Mouse (Mus musculus): Measurements from ENCODE around the gene Hnrnpa0.
"Not testable (repeated sequence)": the region's sequence is repeated elsewhere in the genome, so short reads cannot be mapped to it uniquely, and the experiment has no call there.

The Hnrnpa0 gene

DNA sequence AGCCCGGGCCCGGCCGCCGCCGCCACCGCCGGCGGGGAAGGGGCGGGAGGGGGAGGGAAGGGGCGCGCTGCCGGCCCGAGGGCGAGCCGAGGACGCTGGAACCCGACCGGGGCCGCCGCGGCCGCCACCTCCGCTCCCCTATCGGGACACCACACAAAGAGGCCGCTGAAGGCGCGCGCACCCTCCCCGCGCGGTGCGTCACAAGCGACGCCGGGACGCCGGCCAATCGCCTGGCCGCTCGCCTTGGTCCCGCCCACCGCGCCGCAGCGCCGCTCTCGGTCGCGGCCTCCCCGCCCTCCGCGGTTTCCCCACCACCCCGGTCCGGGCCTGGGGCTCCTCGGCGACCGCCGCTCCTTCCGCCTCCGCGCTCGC is at the start of gene Hnrnpa0:
Gene Hnrnpa0 (minus strand): TSS at position 161 of the 372 bp plus-strand sequence.
- DNase-seq, result peak; percentile 97

DNA sequence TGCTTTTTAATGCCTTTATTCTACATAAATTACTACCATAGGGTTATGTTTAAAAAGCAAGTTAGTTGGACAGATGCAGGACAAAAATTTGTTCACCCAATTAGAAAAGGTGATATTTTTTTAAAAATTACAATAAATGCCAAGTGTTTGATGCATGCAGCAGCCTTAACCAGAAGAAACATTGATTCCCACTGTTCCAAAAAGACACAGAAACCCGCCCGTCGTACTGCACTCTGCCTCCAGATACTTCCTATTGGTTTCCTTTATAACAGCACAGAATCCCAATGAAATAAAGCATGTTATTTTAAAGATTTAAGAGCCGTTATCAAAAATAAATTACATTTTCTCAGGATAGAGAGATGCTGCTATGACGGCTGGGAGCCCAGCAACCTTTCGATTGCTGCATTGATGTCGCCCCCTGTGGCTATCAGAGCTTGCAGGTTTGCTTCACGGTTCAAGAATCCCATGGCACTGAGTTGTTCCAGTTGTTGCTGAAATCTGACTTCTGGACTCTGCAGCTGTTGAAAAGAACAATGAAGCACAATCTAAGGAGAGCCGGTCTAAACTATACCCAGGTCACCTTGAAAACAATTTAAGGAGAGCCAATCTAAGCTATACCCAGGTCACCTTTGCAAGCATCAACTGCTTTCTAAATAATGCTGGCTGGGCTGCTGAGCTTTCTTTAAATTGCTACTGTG is 49.3 kb upstream of the Hnrnpa0 start:
- peak; percentile 100 for DNase-seq

DNA sequence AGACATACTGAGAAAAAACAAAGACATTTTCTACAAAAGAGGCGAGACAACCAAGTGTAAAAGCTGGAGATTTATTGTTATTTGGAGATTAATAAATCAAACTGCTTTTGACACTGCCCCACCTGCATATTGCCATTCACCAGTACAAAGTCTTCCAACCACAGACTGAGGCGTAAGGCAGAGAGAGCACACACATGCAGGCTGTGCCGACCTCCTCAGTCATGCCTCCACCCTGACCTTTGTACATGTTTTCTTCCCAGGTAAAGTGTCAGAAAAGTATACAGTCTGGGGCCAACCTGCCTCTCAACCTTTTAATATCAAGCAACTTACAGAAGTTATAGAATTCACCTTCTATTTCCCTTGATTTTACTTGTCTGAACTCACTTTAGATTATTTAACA is 47.7 kb upstream of the Hnrnpa0 start:
- DNase-seq, result no peak

DNA sequence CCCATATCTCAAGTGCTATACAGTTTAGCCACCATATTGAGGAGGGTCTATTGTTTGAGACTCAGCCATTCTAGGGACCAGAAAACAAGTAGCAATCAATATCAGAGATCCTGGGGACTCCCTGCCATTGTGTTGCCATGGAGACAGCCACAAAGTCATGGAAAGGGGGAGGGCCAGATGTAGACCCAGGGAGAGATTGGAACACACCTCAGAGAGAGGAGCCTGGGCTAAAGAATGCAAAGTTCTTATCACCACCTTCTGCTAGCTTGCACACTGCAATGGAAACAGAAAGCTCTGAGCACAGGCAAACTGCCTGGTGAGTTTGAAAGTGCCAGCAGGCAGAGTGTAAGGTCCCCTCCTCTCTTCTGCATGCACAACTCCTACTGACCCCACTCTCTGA is 39.8 kb upstream of the Hnrnpa0 start:
- DNase-seq, result no peak

DNA sequence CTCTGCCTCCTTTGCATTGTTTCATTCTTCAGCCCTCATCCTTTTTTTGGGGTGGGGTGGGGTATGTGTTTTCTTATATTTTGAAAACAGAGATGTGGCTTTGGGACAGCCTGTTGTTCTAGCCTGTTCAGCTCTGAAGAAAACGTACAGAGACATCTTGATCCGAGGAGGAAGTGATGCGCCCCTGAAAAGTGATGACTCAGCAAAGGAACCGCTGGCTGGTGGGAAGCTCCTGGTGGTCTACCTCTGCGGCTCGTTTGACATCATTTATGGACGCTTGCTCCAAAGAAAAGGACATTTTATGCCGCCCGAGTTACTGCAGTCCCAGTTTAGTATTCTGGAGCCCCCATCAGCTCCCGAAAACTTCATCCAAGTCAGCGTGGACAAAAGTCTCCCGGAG is 35.0 kb upstream of the Hnrnpa0 start:
- no peak for DNase-seq

DNA sequence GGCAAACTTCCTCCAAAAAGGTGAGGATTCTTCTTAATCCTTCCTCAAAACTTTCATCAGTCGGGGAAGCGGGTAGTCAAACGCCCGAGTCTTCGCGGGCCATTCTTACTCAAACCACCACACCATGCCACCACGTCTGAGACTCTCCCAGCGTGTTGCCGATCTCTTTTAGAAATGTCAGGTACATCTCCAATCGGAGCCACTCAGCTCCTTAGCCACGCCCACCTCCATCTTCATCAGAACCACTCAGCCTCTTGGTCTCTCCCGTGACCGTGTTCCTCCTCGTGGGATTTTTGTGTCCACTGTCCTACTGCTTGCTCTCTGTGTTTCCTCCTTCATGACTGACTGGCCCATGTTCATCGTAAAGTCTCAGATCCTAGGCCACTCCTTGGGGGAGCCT is 32.4 kb upstream of the Hnrnpa0 start:
- DNase-seq, result no peak

DNA sequence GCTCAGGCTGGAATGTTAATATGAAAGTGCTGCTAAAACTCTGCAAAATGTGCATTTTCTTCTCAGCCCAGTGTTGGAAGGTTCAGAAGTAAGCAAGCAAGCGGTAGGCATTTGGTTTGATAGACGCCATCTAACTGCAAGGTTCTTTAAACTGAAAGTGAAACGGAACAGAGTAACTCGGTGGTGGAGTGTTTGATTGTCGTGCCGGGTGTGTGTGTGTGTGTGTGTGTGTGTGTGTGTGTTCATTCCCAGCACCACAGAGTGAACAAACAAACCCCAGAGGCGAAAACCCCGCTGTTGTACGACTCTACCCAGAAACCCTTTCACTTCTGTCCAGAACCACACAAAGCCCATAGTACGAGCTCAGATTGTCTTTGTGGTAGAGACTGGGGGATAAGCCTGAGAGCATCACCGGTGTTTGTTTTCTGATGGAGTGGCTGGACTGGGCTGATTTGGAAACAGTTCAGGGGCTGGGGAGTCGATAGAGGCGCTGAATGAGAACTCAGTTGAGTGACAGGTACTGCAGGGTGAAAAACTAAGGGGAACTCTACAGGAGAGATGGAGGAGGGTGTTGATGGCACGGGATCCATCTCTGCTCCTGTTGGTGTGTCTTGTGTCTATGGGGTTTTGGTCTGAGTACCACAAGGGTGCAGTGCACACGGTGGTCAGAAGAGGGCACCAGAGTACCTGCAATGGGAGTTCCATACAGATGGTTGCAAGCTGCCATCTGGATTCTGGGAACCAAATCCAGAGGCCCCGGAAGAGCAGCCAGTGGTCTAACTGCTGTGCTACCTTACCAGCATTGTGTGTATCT is 29.9 kb upstream of the Hnrnpa0 start:
- DNase-seq, result peak; percentile 83

DNA sequence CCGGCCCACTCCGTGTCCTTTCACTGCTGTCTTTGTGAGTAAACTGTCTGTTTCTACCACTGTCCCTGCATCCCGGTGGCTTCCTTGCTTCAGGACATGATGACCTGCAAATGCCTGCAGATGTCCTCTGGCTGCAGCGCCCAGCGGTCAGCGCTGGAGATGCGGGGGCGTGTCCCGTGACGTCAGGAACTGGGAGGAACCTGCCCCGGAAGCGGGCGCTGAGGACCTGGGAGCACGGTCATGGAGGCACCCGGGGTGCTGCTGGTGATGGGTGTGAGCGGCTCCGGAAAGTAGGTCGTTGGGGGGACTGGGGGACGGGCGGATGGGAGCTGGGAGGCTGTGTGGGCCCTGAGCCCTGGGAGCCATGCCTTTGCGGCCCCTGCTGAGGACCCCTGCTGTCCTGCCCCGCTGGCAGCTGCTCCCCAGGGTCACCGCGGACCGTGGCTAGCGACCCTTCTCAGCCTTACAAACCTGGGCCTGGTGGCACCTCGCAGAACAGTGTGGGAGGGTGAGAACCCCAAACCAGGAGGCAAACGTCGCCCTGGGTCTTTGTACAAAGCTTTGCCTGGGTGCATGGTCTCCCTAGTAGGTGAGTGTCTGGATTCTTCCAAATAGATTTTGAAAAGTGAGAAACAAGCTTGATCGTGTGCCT is 29.2 kb upstream of the Hnrnpa0 start, which contains the start of gene Idnk:
Gene Idnk (plus strand): TSS at position 203 of the 652 bp plus-strand sequence.
- DNase-seq, result peak; percentile 82

DNA sequence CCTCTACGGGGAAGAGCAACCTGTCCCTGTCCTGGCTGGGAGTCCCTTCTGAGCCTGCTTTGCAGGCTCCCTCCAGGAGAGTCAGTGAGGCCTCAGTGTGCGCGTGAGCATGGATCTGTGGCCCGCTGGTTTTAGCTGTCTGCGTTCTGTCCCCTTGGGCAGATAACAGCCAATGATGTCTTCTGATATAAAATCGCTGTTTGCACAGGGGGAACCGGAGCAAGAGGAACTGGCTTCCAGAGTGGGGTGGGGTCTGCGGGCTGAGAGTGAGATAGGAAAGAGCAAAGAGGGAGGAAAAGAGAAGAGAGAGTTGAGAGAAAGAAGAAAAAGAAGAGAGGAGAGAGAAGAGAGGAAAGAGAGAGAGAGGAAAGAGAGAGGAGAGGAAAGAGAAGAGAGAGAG is 28.7 kb upstream of the Hnrnpa0 start:
- peak; percentile 26 for DNase-seq

DNA sequence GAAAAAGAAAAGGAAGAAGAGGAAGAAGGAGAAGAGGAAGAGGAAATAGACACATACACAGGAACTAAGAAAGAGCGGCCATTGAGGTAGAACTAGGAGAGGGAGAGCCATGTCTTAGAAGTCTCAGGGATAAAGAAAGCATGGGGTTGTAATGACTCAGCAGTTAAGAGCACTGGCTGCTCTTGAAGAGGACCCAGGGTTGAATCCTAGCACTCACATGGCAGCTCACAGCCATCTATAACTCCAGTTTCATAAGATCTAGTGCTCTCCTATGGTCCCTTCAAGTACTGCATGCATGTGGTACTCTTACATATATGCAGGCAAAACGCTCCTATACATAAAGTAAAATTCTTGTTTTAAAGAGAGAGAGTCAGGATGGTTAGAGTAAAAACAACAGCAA is 27.7 kb upstream of the Hnrnpa0 start:
- DNase-seq, result no peak

DNA sequence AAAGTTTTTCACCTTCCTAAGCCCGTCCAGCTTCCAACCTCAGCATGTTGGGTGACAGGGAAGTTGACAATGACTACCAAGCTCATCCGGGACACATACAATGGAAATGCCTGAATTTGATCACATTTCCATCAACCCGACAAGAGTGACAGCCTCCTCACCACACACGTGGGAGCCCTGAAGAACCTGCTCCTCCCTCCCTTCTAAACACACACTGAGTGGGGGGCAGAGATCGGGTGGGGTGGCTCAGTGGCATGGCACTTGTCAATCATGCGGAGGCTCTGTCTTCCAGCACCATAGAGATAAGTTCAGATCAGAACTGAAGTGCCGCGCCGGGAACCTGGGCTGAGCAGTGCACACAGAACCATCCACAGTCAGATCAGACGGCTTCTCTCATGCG is 22.1 kb upstream of the Hnrnpa0 start:
- no peak for DNase-seq

DNA sequence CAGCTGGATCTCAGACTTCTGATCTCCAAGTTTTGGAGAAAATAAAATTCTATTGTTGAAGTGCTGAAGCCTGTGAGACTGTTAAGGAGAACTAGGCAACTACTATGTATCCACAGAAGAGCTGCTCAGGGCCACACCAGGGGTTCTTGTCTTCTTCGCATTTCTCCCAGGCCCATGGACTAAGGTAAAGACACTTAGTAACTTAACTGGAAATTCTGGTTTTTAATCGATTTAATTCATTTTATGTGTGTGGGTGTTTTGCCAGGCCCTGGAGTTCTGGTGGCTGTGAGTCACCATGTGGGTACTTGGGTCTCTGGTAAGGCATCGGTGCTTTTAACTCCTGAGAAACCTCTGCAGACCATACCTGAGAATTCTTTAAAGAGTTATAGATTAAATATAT is 21.3 kb upstream of the Hnrnpa0 start:
- no peak for DNase-seq

DNA sequence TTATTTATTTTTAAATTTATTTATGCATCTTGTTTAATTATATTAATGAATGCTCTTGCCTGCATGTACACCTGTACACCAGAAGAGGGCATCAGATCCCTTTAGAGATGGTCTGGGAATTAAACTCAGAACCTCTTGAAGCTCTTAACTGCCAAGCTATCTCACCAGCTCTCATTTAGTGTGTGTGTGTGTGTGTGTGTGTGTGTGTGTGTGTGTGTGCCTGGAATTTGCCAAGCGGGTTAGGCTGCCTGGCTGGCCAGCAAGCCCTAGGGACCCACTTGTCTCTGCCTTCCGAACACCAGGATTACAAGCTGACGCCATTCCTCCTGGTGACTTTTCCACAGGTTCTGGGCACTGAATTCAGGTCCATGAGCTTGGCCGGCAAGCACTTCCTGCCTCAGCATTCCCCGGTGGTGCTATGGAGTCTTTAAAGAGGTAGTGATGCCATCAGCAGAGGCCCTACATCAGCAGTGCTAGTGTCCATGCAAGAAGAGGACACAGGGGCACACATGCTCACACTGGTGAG is 20.7 kb upstream of the Hnrnpa0 start:
- no peak for DNase-seq

DNA sequence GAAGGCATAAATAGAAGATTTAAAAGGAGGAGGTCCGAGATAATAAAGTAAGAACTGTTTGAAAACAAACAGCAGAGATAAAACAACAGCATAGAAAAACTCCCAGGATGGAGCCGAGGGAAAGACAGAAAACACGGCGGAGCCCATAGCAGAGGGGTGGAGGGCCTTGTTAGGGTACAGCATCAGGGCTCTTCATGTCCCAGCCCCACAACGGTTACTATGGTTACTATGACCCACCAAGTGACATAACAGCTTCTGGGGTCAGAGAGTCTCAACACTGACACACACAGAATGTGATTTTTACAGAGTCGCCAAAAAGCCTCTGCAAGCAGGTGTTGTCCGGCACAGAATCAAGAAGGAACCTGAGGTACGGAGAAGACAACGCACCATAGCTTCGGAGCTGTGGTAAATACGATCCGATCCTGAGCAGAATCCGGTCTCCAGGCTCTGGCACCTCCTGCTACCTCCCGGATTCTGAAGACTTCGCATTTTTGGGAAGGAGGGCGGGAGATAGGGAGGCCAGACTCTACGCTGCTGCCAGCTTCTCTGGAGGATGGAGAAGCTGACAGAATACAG is 20.0 kb upstream of the Hnrnpa0 start:
- peak; percentile 37 for DNase-seq

DNA sequence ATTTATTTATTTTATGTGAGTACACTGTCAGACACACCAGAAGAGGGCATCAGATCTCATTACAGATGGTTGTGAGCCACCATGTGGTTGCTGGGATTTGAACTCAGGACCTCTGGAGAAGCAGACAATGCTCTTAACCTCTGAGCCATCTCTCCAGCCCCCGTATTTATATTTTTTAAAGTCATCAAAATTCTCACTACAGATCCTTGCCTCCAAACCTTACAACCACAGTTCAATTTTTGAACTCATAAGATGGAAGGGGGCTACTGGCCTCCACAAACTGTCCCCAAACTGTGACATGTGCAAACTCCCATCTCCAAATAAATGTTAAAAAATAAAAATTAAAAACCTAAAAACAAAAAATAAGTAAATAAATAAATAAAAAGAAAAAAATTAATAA is 19.4 kb upstream of the Hnrnpa0 start:
- DNase-seq, result no peak

DNA sequence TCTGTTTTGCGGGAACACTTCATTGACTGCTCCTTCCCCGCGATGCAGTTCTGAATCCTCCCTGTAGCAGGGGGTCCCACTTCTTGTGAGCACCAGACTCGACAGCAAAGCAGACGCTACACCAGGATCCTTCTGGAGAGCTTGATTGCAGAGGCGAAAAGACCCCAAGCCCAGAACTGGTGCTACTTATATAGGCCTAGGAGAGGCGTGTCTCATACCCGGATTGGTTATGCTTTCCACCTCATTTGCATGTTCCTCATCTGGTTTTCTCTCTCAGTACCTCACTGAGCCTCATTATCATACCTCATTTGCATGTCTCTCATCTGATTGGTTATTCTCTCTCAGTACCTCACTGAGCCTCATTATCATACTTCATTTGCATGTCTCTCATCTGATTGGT is 18.2 kb upstream of the Hnrnpa0 start:
- not testable (repeated sequence) for DNase-seq

DNA sequence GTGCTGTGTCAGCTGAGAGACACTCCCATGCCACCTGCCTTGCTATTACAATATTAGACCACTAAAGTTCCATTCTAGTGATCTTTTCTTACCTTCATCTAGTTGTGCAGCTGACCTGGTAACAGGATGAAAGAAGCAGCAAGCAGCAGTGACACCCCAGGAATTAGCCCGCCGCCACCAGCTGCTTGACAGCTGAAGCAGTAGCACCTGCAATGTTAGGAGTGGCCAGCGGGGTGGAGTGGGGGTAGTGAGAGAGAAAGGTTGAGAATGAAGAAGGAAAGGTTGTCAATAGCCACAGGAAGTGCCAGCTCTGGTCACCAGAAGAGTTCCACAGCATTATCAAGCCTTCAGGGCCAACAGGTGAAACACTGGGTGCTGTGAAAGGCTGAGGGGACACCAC is 3.3 kb upstream of the Hnrnpa0 start:
- DNase-seq, result no peak

DNA sequence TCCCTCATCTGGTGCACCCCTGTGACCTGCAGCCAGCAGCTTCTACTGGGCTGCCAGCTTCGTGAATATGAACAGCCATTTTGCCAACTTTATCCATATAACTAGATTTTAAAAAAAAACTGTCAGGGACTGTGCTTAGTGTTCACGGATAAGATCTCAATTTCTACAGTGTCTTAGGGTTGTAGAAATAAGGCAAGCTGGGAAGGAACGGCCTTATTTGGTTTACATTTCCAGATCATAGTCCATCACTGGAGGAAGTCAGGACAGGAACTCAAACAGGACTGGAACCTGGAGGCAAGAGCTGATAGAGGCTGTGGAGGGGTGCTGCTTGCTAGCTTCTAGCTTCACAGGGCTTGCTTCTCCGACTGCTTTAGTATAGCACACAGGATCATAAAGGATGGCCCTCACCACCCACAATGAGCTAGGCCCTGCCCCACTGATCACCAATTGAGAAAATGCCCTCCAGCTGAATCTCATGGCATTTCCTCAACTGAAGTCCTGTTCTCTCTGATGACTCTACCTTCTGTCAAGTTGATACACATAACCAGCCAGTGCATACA is 1.4 kb upstream of the Hnrnpa0 start:
- DNase-seq, result no peak

DNA sequence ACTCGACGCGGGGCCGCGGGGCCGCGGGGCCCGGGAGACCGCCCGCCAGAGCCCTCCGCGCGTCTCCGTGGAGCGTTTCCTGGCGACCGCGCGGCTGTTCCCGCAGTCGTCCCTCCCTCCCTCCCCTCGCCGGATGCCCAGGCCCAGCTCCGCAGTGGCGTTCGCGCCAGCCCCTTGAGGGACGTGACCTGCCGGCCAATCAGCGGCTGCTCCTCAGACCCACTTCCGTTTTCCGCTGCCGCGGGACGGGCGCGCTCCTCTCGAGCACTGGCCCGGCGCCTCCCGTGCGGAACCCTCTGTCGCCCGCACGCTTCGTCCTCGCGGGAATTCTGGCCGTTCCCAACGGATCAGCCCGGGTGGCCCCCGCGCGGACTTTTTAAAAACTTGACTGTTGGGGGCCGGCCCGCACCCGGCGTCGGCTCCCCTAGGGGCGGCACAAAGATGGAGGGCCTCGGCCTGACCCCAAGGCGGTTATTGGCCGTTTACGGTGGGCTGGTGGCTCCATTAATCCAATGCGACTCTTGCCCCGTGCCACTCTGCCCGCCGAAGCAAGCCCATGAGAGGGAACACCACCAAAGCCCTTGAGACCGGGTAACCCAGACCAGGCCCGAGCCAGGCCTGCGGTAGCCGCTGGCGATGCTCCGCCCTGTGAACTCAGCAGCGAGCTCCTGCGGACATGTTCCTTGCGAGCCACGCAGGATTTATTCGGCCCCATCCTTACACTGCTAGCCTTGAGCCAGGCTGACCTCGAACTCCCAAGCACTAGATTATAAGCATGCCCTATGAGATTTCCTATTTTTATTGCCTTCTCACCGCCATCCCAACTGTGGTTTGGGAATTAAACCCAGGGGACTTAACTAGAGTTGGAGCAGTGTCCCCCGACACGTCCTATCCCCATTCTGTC is 664 bp upstream of the Hnrnpa0 start:
- peak; percentile 95 for DNase-seq

DNA sequence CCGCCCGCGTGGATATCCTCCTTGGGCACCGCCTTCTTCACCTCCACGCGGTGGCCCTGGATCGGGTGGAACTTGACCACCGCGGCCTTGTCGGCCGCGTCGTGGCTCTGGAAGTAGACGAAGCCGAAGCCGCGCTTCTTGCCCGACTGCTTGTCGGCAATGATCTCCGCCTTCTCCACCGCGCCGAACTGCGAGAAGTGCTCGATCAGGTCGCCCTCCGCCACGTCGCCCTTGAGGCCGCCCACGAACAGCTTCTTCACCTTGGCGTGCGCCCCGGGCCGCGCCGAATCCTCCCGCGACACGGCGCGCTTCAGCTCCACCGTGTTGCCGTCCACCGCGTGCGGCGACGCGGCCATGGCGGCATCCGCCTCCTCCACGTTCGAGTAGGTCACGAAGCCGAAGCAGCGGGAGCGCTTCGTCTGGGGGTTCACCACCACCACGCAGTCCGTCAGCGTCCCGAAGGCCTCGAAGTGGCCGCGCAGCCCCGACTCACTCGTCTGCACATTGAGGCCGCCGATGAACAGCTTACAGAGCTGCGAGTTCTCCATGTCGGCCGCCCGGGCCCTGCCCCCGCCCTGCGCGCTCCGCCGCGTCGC is 492 bp downstream of the Hnrnpa0 start:
- DNase-seq, result no peak
